Mouse (Mus musculus) limb, embryonic 14.5 days (tissue): ENCODE results near the gene Tacc3. TPM values are rescaled to one million over a fixed set of nuclear protein-coding genes. Genes with fewer than 3 reads are reported as not detected.

Experiments
- ATAC-seq: fragments of 200-750 bp; cut with Nextera tagmentation; 2 replicates; pipeline ENCODE4 v1.8.0; 2017; ENCODE audit warnings: low read depth, moderate number of reproducible peaks, moderate TSS enrichment; ENCODE audit not compliant: low FRiP score
- DNase-seq: peaks from one replicate; pipeline ENCODE4 v3.0.0-alpha.2; 2015; ENCODE audit warnings: low spot score
- H3K27ac ChIP-seq: fragments of 300-500 bp; sonication (generic); replicated peaks from 2 replicates; pipeline ENCODE4 v1.5.1; 2014; ENCODE audit warnings: low read depth, mild to moderate bottlenecking, low read length, moderate library complexity, mixed read lengths
- H3K27me3 ChIP-seq: fragments of 300-500 bp; sonication (generic); 2 replicates; pipeline ENCODE4 v1.6.1; 2014; ENCODE audit warnings: low read length, mixed read lengths; ENCODE audit not compliant: control insufficient read depth, insufficient read depth
- H3K36me3 ChIP-seq: fragments of 300-500 bp; sonication (generic); 2 replicates; pipeline ENCODE4 v1.6.1; 2014; ENCODE audit warnings: mild to moderate bottlenecking, low read length, moderate library complexity, mixed read lengths; ENCODE audit not compliant: control insufficient read depth, insufficient read depth
- H3K4me1 ChIP-seq: fragments of 300-500 bp; sonication (generic); 2 replicates; pipeline ENCODE4 v1.6.1; 2014; ENCODE audit warnings: antibody characterized with exemption, low read length, mixed read lengths; ENCODE audit not compliant: control insufficient read depth, insufficient read depth
- H3K4me2 ChIP-seq: fragments of 300-500 bp; sonication (generic); replicated peaks from 2 replicates; pipeline ENCODE4 v1.6.1; 2014; ENCODE audit warnings: low read depth, mild to moderate bottlenecking, low read length, moderate library complexity; ENCODE audit not compliant: severe bottlenecking
- H3K4me3 ChIP-seq: fragments of 300-500 bp; sonication (generic); replicated peaks from 2 replicates; pipeline ENCODE4 v1.5.1; 2014; ENCODE audit warnings: low read length
- H3K9ac ChIP-seq: fragments of 300-500 bp; sonication (generic); 2 replicates; pipeline ENCODE4 v1.6.1; 2014; ENCODE audit warnings: mild to moderate bottlenecking, low read depth, low read length, moderate library complexity; ENCODE audit not compliant: severe bottlenecking
- H3K9me3 ChIP-seq: fragments of 300-500 bp; sonication (generic); 2 replicates; pipeline ENCODE4 v1.6.1; 2016; ENCODE audit warnings: low read length; ENCODE audit not compliant: control insufficient read depth
- POLR2A ChIP-seq: fragments of 200-500 bp; IDR thresholded peaks from 2 replicates; pipeline ENCODE4 v1.8.0; 2012; ENCODE audit warnings: inconsistent platforms, mild to moderate bottlenecking, moderate library complexity, borderline replicate concordance; ENCODE audit not compliant: insufficient read depth, insufficient read length; ENCODE audit errors: extremely low read depth
- WGBS: fragments of 180-500 bp; shearing (Covaris S2); extraction: QIAGEN DNeasy Blood & Tissue Kit; methylation state at CpG from one replicate; pipeline ENCODE4 v1.1.7; 2014; 5-methylcytosine and 5-hydroxymethylcytosine counted together
- polyA plus RNA-seq, 2 experiments: library from polyadenylated mRNA; depleted of rRNA in 1 of 2; stranded (reverse) in 1 of 2; unstranded in 1 of 2; fragments of >200 nt; fragmentation: Nextera tagmentation in 1 of 2; extraction: Ambion mirVana in 1 of 2; gene quantifications; 2 replicates each; pipeline versions ENCODE4 v1.2.1 to v1.2.3; 2012 to 2014

The Tacc3 gene
- polyA plus RNA-seq, 2 experiments, result 103 to 147 TPM

DNA sequence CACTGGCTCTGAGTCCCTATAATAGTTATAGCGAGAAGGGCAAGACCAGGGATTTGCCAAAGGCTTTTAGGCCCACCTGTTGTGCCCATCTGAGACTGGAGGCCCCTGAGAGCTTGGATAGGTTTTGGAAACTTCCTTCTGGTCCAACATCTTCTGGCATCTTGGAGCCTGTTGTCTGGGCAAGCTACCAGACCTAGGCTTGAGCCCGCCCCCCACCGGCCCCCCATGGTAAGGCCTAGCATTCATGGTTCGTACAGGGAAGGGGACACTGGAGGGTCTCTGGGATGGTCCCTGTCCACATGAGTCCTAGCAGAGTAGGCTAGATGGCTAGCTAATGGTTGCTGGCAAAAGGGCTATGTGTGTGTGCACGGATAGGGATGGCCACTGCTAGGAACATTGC lies 40.7 kb downstream of the Tacc3 start:
- Histone ChIP-seq H3K27me3 (no peaks in the 10 kb centered on the region; the same call in 1 of the 2 replicates), H3K9ac (no peak overlapping the region), H3K4me3 (no peak overlapping the region), H3K36me3 (no peaks in the 10 kb centered on the region), H3K4me2 (no peak overlapping the region), H3K4me1 (peaks cover 67% of the 10 kb centered on the region), H3K9me3 (no peaks in the 10 kb centered on the region), H3K27ac (no peak overlapping the region)
- ATAC-seq, result no peak
- WGBS, result 76% methylated on average over 5 of the region's 5 CpGs
- DNase-seq, result no peak
- TF ChIP-seq POLR2A, result no peak

GRCm38 (mm10) chr5:33700010-33700409 lies 42.1 kb downstream of the Tacc3 start:
- no peak for TF ChIP-seq POLR2A
- H3K9ac ChIP-seq, result no peak overlapping the region
- no peaks in the 10 kb centered on the region for H3K9me3 ChIP-seq
- peaks cover 59% of the 10 kb centered on the region for H3K4me1 ChIP-seq
- H3K4me2 ChIP-seq, result no peak overlapping the region
- H3K27me3 ChIP-seq, result no peaks in the 10 kb centered on the region; the same call in 1 of the 2 replicates
- DNase-seq (no peak), ATAC-seq (no peak)
- H3K27ac ChIP-seq, result no peak overlapping the region
- 40% methylated on average over 13 of the region's 13 CpGs for WGBS
- no peak overlapping the region for H3K4me3 ChIP-seq
- no peaks in the 10 kb centered on the region for H3K36me3 ChIP-seq

DNA sequence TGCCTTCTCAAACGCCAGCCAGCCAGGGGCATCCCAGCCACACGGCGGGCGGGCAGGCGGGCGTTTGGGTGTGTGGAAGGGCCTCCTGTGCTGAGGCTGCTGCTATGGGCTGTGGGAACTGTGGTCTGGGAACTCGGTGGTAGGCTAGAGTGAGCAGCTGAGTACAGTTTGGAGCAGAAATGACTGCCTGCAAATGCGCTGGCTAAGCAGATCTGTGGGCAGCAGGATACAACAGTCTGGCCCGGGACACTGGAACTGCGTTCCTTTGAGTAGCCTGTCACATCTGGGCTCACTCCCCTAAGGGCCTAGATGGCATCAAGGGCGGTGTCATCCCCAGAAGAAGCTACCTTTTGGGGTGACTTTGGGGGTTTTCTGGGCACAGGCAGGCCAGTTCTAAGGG lies 43.9 kb downstream of the Tacc3 start:
- no peak for ATAC-seq
- no peak for DNase-seq
- H3K27ac ChIP-seq, result no peak overlapping the region
- no peak overlapping the region for H3K4me2 ChIP-seq
- no peaks in the 10 kb centered on the region for H3K9me3 ChIP-seq
- H3K36me3 ChIP-seq, result no peaks in the 10 kb centered on the region
- peaks cover 46% of the 10 kb centered on the region for H3K4me1 ChIP-seq
- H3K27me3 ChIP-seq, result no peaks in the 10 kb centered on the region
- TF ChIP-seq POLR2A, result no peak
- H3K9ac ChIP-seq, result no peak overlapping the region
- no peak overlapping the region for H3K4me3 ChIP-seq
- 83% methylated on average over 11 of the region's 11 CpGs for whole genome bisulfite sequencing

GRCm38 (mm10) chr5:33703999-33704398 lies 46.1 kb downstream of the Tacc3 start:
- 65% methylated on average over 8 of the region's 8 CpGs for WGBS
- Histone ChIP-seq H3K27me3 (no peaks in the 10 kb centered on the region), H3K4me1 (peaks cover 26% of the 10 kb centered on the region), H3K9ac (no peak overlapping the region; the same call in 1 of the 2 replicates), H3K27ac (no peak overlapping the region), H3K36me3 (no peaks in the 10 kb centered on the region), H3K9me3 (no peaks in the 10 kb centered on the region), H3K4me2 (no peak overlapping the region), H3K4me3 (no peak overlapping the region)
- no peak for TF ChIP-seq POLR2A
- ATAC-seq (no peak), DNase-seq (no peak)

DNA sequence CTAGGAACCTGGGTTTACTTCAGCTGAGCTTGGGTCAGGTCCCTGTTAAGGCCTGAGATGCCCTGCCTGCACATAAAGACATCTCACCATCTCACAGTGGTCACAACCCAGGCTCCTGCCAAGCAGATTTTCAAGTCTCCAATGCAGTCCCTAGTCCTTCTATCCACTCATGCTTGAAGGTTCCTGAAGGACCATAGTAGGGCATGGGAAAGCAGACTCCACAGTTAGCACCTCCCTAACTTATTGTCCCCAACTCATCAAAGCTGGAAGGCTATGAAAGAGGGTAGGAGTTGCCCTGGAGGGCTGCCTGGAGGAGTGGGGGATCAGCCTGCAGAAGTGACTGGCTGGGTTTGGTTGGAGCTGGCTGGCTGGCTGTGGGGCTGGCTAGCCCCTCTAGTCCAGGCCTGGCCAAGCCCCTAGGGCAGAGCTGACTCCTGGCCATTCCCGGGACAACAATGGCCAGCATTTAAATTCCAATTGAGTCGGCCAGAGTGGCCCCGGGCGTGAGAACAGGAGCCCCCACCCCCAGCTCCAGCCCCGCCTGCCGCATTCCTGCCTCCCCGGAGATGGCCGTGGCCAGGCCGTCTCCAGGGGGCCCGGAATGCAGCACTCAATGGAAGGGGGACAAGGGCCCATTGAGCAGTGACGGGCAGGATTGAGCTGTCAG lies 47.1 kb downstream of the Tacc3 start:
- 0 out of 2 replicates have a peak overlapping the region, but pooled peaks have one; percentile 4 for H3K9ac ChIP-seq
- no peak for TF ChIP-seq POLR2A
- peaks cover 16% of the 10 kb centered on the region for H3K4me1 ChIP-seq
- no peaks in the 10 kb centered on the region for H3K36me3 ChIP-seq
- ATAC-seq (no peak), DNase-seq (no peak)
- no peak overlapping the region for H3K4me3 ChIP-seq
- no peaks in the 10 kb centered on the region for H3K9me3 ChIP-seq
- no peak overlapping the region for H3K4me2 ChIP-seq
- no peaks in the 10 kb centered on the region for H3K27me3 ChIP-seq
- WGBS, result 9% methylated on average over 8 of the region's 11 CpGs
- no peak overlapping the region for H3K27ac ChIP-seq
